Mouse (Mus musculus): ENCODE results near the gene Tbxas1.
A peak's percentile ranks its signal among the peaks of the same experiment; 100 is the strongest.

Tbxas1 gene

GRCm38 (mm10) chr6:38966839-38967238, 91.6 kb downstream of the Tbxas1 start:
- no peak for DNase-seq

GRCm38 (mm10) chr6:38967288-38967687, 92.1 kb downstream of the Tbxas1 start:
- no peak for DNase-seq

DNA sequence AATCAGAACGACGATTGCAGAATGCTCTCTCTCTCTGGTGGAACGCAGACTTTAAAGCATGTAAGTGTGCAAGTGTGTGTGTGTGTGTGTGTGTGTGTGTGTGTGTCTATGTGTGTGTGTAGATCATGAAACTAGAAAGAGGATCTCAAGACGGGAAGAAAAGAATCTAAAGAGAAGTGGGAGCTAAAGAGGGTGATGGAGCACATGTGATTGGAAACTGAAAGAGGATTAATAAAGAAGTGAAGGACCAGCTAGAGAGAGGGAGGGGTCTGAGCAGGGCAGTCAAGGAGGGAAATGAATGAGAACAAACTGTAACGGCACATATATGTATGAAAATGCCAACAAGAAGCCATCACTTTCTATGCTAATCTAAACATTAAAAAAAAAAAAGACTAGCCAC, 92.8 kb downstream of the Tbxas1 start:
- no peak for DNase-seq

DNA sequence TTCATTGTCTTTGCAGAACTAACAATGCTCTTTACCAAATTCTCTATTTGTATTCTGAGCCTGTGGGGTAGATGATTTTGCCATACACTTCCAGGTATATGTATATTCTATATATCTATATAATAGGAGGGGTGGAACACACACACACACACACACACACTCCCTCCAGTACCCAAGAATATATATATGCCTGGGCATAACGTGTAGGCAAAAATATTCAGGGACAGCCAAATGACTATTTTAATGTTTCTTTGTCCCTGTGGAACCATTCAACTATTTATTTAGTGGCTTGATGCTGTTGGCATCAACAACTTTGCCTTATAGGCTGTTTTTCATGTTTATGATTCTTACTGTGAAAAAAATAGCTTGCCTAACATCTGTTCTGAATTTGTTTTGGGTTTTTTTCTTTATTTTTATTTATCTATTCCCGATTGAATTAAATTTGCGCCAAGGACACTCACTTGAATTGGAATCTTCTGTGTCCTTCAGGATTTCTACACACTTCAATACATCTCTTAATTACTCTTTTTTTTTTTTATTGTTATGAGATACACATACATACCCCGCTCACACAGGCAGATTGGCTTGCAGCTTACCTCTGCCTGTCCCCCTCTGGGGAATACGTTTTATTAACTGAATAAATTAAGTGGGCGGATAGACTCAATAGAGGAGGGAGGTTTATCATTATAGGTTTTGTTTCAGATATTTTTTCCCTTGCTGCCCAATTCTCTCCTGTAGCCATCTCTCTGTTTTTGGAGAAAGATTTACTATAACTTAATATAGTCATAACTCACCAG, 94.9 kb downstream of the Tbxas1 start:
- DNase-seq: no peak

- no peak for DNase-seq
Observed at GRCm38 (mm10) chr6:38970759-38971158, 95.6 kb downstream of the Tbxas1 start.

- DNase-seq: no peak
Observed at GRCm38 (mm10) chr6:38972826-38973225, 97.6 kb downstream of the Tbxas1 start.

DNA sequence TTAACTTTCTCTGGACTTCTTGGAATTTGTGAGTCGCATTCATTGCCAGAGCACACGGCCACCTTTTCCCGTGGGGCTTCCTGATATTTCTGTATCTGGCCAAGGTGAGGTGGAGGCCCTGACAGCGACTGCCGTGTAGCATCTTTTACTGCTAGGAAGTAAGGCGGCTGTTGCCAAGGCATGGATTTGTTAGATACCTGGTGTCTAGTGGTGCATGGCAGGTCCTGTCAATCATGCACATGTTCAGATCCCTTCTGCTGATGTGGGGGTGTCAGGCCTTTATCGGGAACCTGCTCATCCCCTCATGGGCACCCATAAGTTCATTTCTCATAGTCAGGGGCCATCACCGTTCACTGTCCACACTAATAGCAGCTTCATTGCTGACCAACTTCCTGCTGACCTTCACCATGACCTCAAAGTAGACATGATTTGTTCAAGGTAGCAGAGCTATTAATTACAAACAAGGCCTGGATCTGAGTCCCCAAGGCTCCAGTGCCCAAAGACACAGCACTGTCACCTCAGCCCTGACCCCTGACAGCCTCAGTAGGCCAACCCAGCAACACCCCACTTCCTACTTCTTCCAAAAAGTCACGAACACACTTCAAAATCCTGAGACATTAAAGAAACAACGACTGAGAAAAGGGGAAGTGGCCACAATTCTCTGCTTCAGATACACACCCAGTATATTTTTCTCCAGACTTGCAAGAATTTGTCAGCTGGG, 98.4 kb downstream of the Tbxas1 start:
- DNase-seq: peak; percentile 47 to 52

DNA sequence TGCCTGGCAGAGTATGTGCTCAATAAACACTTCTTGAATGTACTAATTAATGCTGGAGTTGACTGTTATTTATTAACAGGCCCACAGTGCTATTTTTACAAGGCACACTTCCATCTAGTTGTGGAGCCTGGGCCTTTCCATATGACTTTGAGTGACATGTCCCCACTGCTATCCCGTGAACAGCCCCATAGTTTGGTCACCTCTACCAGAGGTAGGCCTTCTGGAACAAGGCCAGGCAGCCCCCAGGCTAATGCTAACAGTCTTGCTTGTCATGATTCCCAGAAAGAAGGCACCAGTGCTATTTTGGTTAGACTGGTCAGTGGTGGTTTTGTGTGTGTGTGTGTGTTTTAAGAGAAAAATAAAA, 98.9 kb downstream of the Tbxas1 start:
- DNase-seq: peak; percentile 87 to 91

GRCm38 (mm10) chr6:38974536-38975268, 99.5 kb downstream of the Tbxas1 start:
- DNase-seq: no peak

DNA sequence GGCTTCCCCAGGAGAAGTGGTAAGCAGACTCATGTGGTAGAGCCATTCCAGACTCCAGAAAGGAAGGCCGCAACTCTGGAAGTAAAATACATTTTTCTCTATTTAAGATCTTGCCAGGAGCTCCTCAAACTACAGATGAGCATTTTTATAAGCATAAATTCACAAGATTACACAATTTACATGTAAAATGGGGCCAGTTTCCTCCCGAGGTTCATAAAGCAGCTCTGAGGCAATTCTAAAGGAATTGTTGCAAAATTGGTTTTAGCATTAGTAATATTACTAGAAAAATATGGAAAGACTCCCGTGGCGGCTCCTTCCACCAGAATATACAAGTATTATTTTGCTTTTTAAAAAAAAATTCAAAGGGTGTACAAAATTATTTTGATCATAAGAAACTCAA, 100.7 kb downstream of the Tbxas1 start:
- DNase-seq: no peak

DNA sequence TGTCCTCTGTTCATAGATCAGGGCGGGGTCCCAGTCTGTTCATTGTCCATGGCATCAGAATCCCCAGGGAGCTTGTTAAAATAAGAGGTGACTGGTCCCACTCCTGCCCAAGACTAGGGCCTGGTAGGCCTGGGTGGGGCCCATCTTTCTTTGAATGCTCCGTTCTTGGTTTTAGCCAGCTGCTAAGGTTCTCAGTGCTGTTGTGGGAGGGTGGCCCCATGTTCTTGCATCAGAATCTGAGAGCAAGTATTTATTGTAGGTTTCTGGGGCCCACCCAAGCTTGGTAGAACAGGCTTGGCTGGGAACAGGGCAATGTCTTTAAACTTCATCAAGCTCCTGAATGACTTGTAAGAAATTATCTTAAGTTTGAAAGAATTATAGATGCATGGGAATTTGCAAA, 101.2 kb downstream of the Tbxas1 start:
- DNase-seq: no peak

DNA sequence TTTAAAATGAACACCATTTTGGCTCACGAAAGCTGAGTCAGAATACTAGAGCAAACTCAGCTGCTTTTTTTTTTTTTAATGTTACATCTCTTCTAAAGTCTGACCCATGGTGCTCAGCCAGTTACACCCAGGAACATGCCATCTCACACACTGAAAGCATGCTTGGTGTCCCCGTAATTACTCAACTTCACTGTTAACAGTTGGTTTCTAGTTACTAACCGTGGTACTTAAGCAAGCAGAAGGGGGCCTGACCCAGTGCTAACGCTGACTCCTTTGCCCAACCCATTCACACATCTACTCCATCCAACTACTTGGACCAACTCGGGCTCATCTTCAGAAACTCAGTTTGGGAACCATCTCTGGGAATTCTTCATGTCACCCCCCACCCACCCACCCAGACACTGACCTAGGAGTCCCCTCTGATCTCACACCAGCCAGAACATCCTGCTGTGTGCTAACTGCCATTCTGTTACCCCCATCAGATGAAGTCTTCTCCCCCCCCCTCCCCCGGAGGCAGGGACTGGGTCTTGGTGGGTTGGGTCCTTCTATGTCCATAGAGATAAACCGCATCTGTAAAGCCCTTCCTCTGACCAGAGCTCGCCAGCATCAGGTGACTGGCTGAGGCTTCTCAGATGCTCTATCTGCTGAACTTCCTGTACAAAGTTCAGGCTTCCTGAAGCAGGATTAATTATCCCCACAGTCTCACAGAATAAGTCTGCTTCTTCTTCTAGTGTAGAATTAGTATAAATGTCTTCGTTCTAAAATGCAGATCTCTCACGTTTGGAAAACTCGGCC, 105.9 kb downstream of the Tbxas1 start:
- DNase-seq: peak; percentile 66 to 84

- DNase-seq: no peak
Observed at GRCm38 (mm10) chr6:38982071-38982470, 106.9 kb downstream of the Tbxas1 start.

- no peak for DNase-seq
Observed at GRCm38 (mm10) chr6:38982656-38983055, 107.5 kb downstream of the Tbxas1 start.

GRCm38 (mm10) chr6:38983060-38983459, 107.9 kb downstream of the Tbxas1 start:
- peak; percentile 79 to 86 for DNase-seq

DNA sequence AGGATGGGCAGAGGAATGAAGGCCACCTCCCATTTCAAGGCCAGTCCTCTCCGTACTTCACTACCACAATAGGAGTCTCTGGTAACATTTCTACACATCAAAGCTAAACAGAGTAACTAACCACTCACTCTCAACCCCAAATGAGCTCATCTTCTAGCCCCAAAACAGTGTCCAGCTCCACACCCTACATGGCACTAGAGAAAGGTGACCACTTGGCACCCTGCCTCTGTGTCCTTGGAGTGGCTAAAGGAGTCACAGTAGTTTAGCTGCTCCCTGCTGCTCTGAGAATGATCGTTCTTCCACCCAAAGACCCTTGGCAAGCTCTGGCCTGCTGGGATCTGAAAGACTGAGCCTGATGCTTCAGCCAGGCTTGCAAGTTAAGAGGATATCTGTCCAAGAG, 109.4 kb downstream of the Tbxas1 start:
- DNase-seq: peak; percentile 54 to 59

GRCm38 (mm10) chr6:38986641-38987040, 111.4 kb downstream of the Tbxas1 start:
- DNase-seq: no peak

DNA sequence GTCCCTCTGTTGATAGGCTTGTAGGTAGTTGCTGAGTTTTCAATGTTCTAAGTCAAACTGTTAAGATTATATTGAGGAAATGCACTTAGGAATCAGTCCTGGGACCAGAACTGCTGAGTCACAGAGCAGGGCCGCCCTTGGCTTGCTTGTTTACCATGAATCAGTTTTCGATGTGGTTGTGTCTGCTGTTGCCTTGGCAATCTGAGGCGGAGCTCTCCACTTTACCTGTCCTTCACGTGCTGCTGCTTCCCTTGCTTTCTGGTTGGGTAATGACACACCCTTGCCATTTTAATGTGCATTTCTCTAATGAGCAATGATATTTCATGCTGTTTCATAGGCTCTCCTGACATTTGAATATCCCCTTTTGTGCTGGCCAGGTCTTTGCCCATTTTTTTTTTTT, 116.8 kb downstream of the Tbxas1 start:
- peak; percentile 40 to 75 for DNase-seq

DNA sequence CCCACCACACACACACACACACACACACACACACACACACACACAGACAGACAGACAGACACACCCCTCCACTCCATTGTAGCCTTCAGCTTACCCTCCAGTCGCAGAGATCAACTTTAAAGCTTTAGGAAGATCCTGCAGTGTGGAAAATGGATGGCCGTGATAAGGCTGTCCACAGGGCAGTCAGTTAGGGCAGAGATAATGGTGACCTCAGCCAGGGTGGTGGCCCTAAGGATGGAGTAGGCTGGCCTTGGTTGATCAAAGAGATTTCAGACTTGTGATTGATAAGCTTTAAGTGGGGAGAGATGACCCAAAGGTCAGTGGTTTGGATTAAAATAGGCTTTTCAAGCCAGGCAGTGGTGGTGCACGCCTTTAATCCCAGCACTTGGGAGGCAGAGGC, 120.6 kb downstream of the Tbxas1 start:
- no peak for DNase-seq

DNA sequence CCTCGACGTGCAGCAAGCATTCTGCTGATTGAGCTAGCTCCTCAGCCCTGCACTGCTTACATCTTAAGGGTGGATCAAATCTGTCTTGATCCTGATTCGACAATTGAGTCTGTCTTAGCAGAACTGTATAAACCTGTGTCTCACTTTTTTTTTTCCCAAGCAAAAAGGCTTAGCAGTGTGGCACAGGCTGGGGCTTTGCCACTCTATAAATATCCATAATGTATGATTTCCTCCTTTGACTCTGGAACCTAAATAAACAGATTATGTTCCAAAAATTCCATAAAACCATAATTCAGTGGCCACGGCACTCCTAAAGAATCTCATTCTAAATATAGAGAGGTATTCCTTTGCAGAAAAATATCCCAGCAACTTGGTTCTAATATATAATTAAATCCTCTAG, 122.6 kb downstream of the Tbxas1 start:
- no peak for DNase-seq

DNA sequence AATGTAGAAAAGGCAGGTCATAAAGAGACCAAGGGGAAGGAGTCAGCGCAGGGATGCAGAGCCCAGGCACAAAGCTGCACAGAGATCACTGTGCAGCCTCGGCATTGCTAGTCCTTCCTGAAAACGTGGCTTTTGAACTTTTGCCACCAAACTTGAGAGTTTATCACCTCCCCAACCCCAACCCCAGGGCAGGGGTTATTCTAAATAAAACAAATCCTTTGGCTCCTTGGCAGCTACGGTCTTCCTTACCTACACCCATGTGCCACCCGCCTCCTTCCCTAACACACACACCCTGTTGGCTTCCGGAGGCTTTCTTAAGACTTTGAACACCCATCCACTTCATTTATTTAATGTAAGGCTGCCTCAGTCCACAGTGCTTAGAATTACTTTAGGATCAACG, 127.9 kb downstream of the Tbxas1 start:
- peak; percentile 39 to 63 for DNase-seq

DNA sequence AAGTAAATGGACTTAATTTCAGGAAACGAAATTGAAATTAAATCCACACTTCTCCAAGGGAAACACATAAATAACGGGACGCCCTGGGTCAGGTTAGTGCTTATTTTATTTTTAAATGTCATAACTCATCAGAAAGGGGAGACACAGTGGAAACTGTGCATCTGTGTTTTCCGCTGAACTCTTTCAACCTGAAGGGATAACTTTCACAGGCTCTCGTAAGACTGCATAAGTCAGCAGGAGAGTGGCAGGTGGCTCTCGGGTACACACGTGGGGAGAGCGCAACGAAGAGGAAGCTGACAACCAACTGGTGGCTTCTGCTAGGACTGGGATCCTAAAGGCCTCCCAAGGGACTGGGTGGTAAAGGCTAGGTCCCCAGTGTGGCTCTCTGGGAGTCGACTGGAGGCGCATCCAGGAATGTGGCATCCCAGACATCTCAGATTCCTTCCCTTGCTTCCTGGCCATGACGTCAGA, 128.8 kb downstream of the Tbxas1 start:
- peak; percentile 54 to 77 for DNase-seq
